Mouse (Mus musculus) hindlimb bud, embryonic 11.5 days (tissue): Measurements from ENCODE around the gene Kcng3.

Source experiments
- DNase-seq: peaks from one replicate; pipeline ENCODE4 v3.0.0-alpha.2; 2012; ENCODE audit warnings: low read depth, low spot score; ENCODE audit errors: extremely low spot score

Gene Kcng3

DNA sequence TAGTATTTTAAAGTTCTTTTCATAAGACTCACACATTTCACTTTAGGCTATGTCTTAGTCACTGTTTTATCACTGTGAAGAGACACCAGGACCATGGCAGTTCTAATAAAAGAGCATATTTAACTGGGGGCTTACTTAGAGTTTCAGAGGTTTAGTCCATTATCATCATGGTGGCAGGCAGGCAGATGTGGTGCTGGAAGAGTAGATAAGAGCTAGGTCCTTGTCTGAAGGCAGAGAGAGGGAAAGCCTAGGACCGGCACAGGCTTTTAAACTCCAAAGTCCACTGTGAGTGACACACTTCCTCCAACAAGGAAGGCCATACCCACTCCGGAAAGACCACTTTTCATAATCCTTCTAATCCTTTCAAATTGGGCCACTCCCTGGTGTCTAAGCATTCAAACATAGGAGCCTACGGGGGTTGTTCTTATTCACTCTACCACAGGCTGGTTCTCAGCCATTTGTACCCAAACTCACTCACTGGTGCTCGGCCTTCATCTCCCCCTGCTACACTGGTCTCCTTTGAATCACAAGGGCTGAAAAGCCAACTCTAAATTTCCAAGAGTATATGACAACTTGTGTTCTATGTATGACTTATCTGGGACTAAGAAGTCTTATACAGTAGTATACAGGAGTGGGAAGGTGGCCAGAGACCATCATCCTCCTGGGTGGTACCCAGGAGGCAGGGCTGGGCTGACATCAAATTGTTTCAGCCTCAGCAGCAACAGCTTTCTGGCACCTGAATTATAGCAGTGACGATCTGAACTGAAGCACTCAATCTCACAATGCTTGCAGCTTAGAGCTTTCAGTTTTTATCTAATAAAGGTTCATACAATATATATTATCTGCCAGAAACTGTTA, 69.3 kb downstream of the Kcng3 start:
- no peak for DNase-seq

- DNase-seq: no peak
These were observed 72.6 kb downstream of the Kcng3 start for GRCm38 (mm10) chr17:83559081-83559480.

DNA sequence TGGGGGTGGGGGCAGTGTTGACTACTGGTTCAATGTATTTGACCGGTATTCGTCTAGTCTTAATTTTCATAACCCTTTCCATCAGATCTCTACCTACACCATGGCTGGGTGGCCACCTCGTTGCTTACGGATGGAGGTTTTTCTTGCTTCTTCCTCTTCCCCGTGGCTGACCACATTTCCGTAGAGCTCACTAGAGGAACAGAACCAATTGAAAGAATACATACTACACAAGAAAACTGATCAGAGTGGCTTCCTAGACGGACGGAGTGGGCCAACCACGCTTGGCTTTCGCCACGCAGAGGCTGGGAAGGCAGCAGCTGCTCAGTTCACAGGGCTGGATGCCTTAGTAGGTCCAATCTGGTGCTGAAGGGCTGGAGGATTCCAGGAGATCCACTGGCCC, 75.9 kb downstream of the Kcng3 start:
- no peak for DNase-seq

- no peak for DNase-seq
These were observed 76.7 kb downstream of the Kcng3 start for GRCm38 (mm10) chr17:83554997-83555396.

DNA sequence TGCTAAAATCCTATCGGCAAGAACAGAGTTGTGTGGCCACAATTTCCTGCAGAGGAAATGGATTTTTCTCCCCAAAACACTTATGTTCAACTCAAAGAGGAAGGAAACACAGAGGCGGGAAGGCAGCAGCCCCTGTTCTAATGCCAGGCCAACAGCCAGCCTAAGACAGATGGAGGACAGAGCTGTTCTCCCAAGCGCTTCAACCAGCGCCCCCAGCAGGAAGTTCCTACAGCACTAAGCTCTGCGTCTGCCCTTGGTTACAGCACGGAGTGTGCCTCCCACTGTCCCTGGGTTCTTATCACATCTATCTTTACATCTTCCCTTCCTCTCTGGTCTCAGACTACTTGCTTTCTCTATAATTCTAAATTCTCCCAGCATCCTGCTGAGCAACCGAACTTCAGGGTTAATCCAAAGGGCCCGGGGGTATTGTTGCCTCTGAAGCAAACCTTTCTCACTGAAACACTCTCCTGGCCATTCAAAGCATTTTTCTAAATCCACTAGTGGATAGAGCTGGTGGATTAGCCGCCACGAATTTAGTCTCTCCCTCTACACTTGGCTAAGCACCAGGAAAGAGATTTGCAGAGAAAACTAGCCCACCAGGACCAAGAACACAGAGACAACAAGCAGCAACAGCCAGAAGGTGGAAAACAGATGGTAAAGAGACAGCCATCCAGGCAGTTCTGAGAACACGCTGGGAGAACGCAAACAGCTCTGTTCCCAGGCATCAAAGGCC, 83.0 kb downstream of the Kcng3 start:
- DNase-seq: no peak

DNA sequence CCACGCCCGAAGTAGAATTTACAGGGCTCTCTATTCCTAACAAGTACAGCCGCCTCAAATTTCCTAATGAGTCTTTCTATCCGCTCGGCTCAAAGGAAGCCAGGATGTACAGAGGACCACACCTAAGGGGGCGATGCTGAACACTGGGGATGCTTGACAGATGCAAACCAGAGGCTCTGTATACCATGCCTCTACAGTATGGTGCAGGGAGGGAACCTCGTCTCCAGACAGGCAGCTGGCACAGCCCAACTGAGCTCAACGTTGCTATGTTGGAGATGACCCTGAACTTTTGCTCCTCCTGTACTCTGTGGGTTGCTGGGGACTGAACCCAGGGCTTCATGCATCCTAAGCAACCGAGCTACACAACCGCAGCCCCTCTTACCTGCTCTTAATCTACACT, 84.5 kb downstream of the Kcng3 start:
- no peak for DNase-seq

GRCm38 (mm10) chr17:83545756-83546742, 85.6 kb downstream of the Kcng3 start:
- no peak for DNase-seq

DNA sequence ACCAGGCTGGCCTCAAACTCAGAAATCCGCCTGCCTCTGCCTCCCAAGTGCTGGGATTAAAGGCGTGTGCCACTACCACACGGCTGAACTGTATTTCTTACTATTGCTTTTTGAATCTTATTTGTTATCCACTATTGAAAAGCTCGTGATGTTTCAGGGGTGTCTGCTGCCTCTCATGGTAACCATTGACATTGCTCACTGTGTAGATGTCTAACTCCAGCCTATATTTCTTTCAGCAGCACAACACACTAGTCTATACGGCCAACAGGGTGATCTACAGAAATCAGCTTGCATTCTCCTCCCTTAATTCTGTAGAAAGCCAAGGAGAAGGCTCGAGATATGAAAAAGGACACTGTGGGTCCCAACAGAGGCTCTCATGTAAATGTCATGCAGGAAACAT, 86.4 kb downstream of the Kcng3 start:
- DNase-seq: no peak

GRCm38 (mm10) chr17:83542424-83542823, 89.3 kb downstream of the Kcng3 start:
- no peak for DNase-seq

GRCm38 (mm10) chr17:83539262-83540037, 92.2 kb downstream of the Kcng3 start:
- no peak for DNase-seq

DNA sequence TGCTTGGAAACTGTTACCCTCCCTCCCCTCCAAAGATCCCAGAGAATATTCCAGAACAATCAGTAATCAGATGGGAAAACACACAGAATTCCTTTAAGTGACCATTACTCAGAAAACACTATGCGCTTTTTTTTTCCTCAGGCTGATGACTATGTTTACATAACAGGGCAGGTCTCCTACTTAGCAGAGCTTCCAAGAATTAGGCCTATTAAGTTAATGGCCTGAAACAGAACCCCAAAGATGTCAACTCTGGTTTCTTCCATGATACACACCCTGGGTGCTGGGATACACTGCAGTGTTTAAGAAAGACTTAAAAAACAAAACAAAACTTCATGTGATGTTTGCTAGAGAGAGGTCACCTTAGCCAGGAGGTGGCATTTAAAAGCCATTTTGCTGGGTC, 93.0 kb downstream of the Kcng3 start:
- DNase-seq: no peak

- DNase-seq: no peak
These were observed 93.6 kb downstream of the Kcng3 start for GRCm38 (mm10) chr17:83538141-83538540.
